27 mouse cellular contexts compared by ENCODE assay signal in genomic region chr1:77617490-77617889, GRCm38 (mm10).
A peak's percentile ranks its signal among the peaks of the same experiment; 100 is the strongest.
DNase-seq lines count a peak whose midpoint lies in the region; ATAC-seq lines count a peak whose summit lies in the region.
"Had no signal": no experiment of that assay in that cellular context is flagged by ENCODE, and none has a peak within 500 bp of the region (broad histone marks: within the 10 kb centered on the region; RNA-seq: fewer than 3 reads in every experiment).

No protein-coding gene starts in this region.

- no peaks in the 10 kb centered on the region for H3K4me1 ChIP-seq in neural tube, embryonic 12.5 days
- no peaks in the 10 kb centered on the region for H3K4me1 ChIP-seq in neural tube, embryonic 14.5 days (ENCODE audit: control insufficient read depth, insufficient read depth, low read length)
- H3K4me1 ChIP-seq: embryonic facial prominence, embryonic 10.5 days; embryonic facial prominence, embryonic 13.5 days; forebrain, embryonic 15.5 days; heart, embryonic 12.5 days; heart, embryonic 15.5 days; hindbrain, embryonic 10.5 days had no signal

- peak; percentile 3 to 17 for DNase-seq in kidney, postnatal 4 days
- DNase-seq in kidney, adult 18-20 months = no peak
- DNase-seq in neural tube, embryonic 10.5 days (ENCODE audit: extremely low spot score, low spot score) = no peak
- DNase-seq in cerebellum, postnatal 4 days (ENCODE audit: low spot score in 2 of 2) = no peak
- DNase-seq: adrenal gland, adult 2 months; adrenal gland, postnatal 14 days; cerebellum, adult 18-20 months; cerebellum, adult 9-11 months; cerebellum, postnatal 25 days; embryo, embryonic 11 days; gastrocnemius, postnatal 25 days; heart, adult 18-20 months; heart, postnatal 10 days; heart, postnatal 36 days had no signal

- no peaks in the 10 kb centered on the region for H3K36me3 ChIP-seq in neural tube, embryonic 12.5 days
- H3K36me3 ChIP-seq in neural tube, embryonic 14.5 days (ENCODE audit: control insufficient read depth, insufficient read depth, low read length) = no peaks in the 10 kb centered on the region
- H3K36me3 ChIP-seq: embryonic facial prominence, embryonic 10.5 days; embryonic facial prominence, embryonic 13.5 days; forebrain, embryonic 12.5 days; forebrain, embryonic 15.5 days; heart, embryonic 12.5 days; heart, embryonic 15.5 days; hindbrain, embryonic 10.5 days; hindbrain, embryonic 13.5 days had no signal

- peak; percentile 85 for ATAC-seq in neural tube, embryonic 12.5 days (ENCODE audit: low FRiP score, low read depth)
- peak; percentile 51; the same call in 1 of the 2 replicates for ATAC-seq in neural tube, embryonic 14.5 days (ENCODE audit: low read depth)
- ATAC-seq: CD4-positive, CD25-positive, alpha-beta regulatory T cell, adult 4 months; forebrain, embryonic 15.5 days; hindbrain, embryonic 16.5 days had no signal

- H3K9me3 ChIP-seq in neural tube, embryonic 12.5 days = no peaks in the 10 kb centered on the region
- H3K9me3 ChIP-seq in neural tube, embryonic 14.5 days (ENCODE audit: control insufficient read depth, low read length) = no peaks in the 10 kb centered on the region
- H3K9me3 ChIP-seq: embryonic facial prominence, embryonic 10.5 days; embryonic facial prominence, embryonic 13.5 days; forebrain, embryonic 12.5 days; forebrain, embryonic 15.5 days; heart, embryonic 12.5 days; heart, embryonic 15.5 days; hindbrain, embryonic 10.5 days; hindbrain, embryonic 13.5 days had no signal

- no peak overlapping the region for H3K9ac ChIP-seq in neural tube, embryonic 12.5 days
- no peak overlapping the region for H3K9ac ChIP-seq in neural tube, embryonic 14.5 days (replicated peaks; ENCODE audit: low read depth, low read length)
- H3K9ac ChIP-seq: embryonic facial prominence, embryonic 13.5 days; forebrain, embryonic 12.5 days; forebrain, embryonic 15.5 days; heart, embryonic 12.5 days; heart, embryonic 15.5 days; hindbrain, embryonic 13.5 days had no signal

- H3K4me3 ChIP-seq in neural tube, embryonic 12.5 days = no peak overlapping the region
- H3K4me3 ChIP-seq in neural tube, embryonic 14.5 days (ENCODE audit: low read depth, low read length) = no peak overlapping the region
- H3K4me3 ChIP-seq: embryonic facial prominence, embryonic 10.5 days; embryonic facial prominence, embryonic 13.5 days; erythroblast, embryonic 14.5 days; forebrain, embryonic 12.5 days; forebrain, embryonic 15.5 days; heart, embryonic 12.5 days; heart, embryonic 15.5 days; hindbrain, embryonic 10.5 days; hindbrain, embryonic 13.5 days had no signal

- H3K27ac ChIP-seq in neural tube, embryonic 12.5 days = no peak overlapping the region
- H3K27ac ChIP-seq in neural tube, embryonic 14.5 days (ENCODE audit: low read depth, low read length) = no peak overlapping the region
- H3K27ac ChIP-seq: embryonic facial prominence, embryonic 10.5 days; embryonic facial prominence, embryonic 13.5 days; forebrain, embryonic 12.5 days; forebrain, embryonic 15.5 days; heart, embryonic 15.5 days; hindbrain, embryonic 10.5 days; hindbrain, embryonic 13.5 days had no signal

- peaks cover 21% of the 10 kb centered on the region for H3K27me3 ChIP-seq in neural tube, embryonic 12.5 days (replicated peaks)
- H3K27me3 ChIP-seq in neural tube, embryonic 14.5 days (ENCODE audit: control insufficient read depth, insufficient read depth, low read length) = peaks cover 6% of the 10 kb centered on the region
- H3K27me3 ChIP-seq: embryonic facial prominence, embryonic 13.5 days; forebrain, embryonic 15.5 days; heart, embryonic 12.5 days; heart, embryonic 15.5 days had no signal

- no peak overlapping the region for H3K4me2 ChIP-seq in neural tube, embryonic 12.5 days (replicated peaks)
- no peak overlapping the region for H3K4me2 ChIP-seq in neural tube, embryonic 14.5 days (ENCODE audit: low read depth, low read length)
- H3K4me2 ChIP-seq: embryonic facial prominence, embryonic 13.5 days; forebrain, embryonic 12.5 days; forebrain, embryonic 15.5 days; heart, embryonic 12.5 days; heart, embryonic 15.5 days; hindbrain, embryonic 13.5 days had no signal

- 27% methylated on average over 8 of the region's 8 CpGs for WGBS in neural tube, embryonic 12.5 days
- 17% methylated on average over 8 of the region's 8 CpGs for WGBS in neural tube, embryonic 14.5 days

Comparison
In these comparisons a context has a peak if more than half of its experiments do, and no peak if none do; other contexts are left out.
1. DNase-seq: peak in kidney, postnatal 4 days (2 of 2); none in kidney, adult 18-20 months (single experiment), neural tube, embryonic 10.5 days (single experiment) and cerebellum, postnatal 4 days (0 of 2).